Mouse (Mus musculus) midbrain, embryonic 14.5 days (tissue): ENCODE data around the gene Rbpj. TPM values are rescaled to one million over a fixed set of nuclear protein-coding genes. Genes with fewer than 3 reads are reported as not detected.
A peak's percentile ranks its signal among the peaks of the same experiment; 100 is the strongest.

Source experiments
- ATAC-seq: fragments of 200-750 bp; cut with Nextera tagmentation; 2 replicates; pipeline ENCODE4 v1.8.0; 2017; ENCODE audit warnings: moderate number of reproducible peaks, moderate library complexity; ENCODE audit not compliant: low FRiP score, low TSS enrichment
- DNase-seq: peaks from one replicate; pipeline ENCODE4 v3.0.0-alpha.2; 2015
- H3K27ac ChIP-seq: fragments of 300-500 bp; sonication (generic); replicated peaks from 2 replicates; pipeline ENCODE4 v1.5.1; 2014; ENCODE audit warnings: mild to moderate bottlenecking, low read depth, low read length, moderate library complexity
- H3K27me3 ChIP-seq: fragments of 300-500 bp; sonication (generic); 2 replicates; pipeline ENCODE4 v1.6.1; 2014; ENCODE audit warnings: low read length, control low read depth, mixed read lengths; ENCODE audit not compliant: control insufficient read depth, insufficient read depth
- H3K36me3 ChIP-seq: fragments of 300-500 bp; sonication (generic); 2 replicates; pipeline ENCODE4 v1.6.1; 2014; ENCODE audit warnings: low read length, control low read depth; ENCODE audit not compliant: control insufficient read depth, insufficient read depth
- H3K4me1 ChIP-seq: fragments of 300-500 bp; sonication (generic); 2 replicates; pipeline ENCODE4 v1.6.1; 2014; ENCODE audit warnings: mild to moderate bottlenecking, antibody characterized with exemption, low read length, control low read depth; ENCODE audit not compliant: control insufficient read depth, insufficient read depth
- H3K4me2 ChIP-seq: fragments of 300-500 bp; sonication (generic); 2 replicates; pipeline ENCODE4 v1.6.1; 2014; ENCODE audit warnings: mild to moderate bottlenecking, low read length, moderate library complexity
- H3K4me3 ChIP-seq: fragments of 300-500 bp; sonication (generic); replicated peaks from 2 replicates; pipeline ENCODE4 v1.5.1; 2014; ENCODE audit warnings: low read depth, low read length
- H3K9ac ChIP-seq: fragments of 300-500 bp; sonication (generic); replicated peaks from 2 replicates; pipeline ENCODE4 v1.6.1; 2014; ENCODE audit warnings: mild to moderate bottlenecking, low read length, moderate library complexity
- H3K9me3 ChIP-seq: fragments of 300-500 bp; sonication (generic); 2 replicates; pipeline ENCODE4 v1.6.1; 2016; ENCODE audit warnings: low read length, control low read depth, mixed read lengths; ENCODE audit not compliant: control insufficient read depth
- WGBS: fragments of 180-500 bp; shearing (Covaris S2); extraction: QIAGEN DNeasy Blood & Tissue Kit; methylation state at CpG from one replicate; pipeline ENCODE4 v1.1.7; 2014; 5-methylcytosine and 5-hydroxymethylcytosine counted together
- polyA plus RNA-seq: library from polyadenylated mRNA; unstranded; fragments of >200 nt; fragmentation: Nextera tagmentation; extraction: Ambion mirVana; gene quantifications from 2 replicates; pipeline ENCODE4 v1.2.1, GENCODE M21; 2014

Rbpj gene
- polyA plus RNA-seq, 1 experiment from 2014 or later = 52.9 TPM

DNA sequence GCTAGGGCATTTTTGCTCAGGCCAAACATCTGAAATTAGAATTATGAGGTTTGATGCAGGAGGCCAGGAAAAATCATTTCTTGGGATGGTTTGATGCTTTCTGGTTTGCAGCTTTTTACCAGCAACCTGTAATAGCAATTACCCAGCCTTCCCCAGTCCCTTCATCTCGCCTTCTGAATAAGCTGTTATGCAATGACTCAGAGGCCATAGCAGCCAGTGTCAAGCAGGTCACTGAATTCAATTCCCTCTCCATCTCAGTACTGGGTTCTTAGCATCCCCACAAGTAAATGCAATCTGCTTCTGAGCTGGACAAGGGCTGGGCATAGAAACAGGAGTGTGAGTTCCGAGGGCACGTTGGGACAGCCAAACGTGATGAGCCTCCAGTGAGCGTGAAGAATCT, 13.9 kb downstream of the Rbpj start:
- Histone ChIP-seq H3K4me3 (no peak overlapping the region), H3K4me1 (no peaks in the 10 kb centered on the region), H3K27me3 (no peaks in the 10 kb centered on the region), H3K36me3 (no peaks in the 10 kb centered on the region), H3K27ac (no peak overlapping the region), H3K4me2 (no peak overlapping the region), H3K9me3 (no peaks in the 10 kb centered on the region), H3K9ac (no peak overlapping the region)
- DNase-seq = no peak
- no peak for ATAC-seq
- WGBS = 75% methylated on average over 5 of the region's 5 CpGs

DNA sequence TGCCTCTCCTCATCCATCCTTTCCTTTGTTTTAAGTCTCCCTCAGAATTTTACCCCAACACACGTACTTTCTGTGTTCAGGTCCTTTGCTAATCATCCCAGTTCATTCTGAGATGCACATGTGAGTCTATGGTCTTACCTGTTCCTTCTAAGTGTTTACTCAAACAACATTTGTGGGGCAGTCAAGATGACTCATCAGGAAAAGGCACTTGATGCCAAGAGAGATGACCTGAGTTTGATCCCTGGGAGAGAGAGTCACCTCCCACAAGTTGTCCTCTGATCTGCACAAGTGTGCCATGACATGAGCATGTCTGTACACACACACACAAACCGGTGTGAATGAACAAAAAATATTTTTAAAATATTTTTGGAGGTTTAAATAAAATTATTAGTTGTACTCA, 15.1 kb downstream of the Rbpj start:
- Histone ChIP-seq H3K4me1 (no peaks in the 10 kb centered on the region), H3K9ac (no peak overlapping the region), H3K4me3 (no peak overlapping the region), H3K36me3 (no peaks in the 10 kb centered on the region), H3K9me3 (no peaks in the 10 kb centered on the region), H3K27me3 (no peaks in the 10 kb centered on the region), H3K4me2 (no peak overlapping the region), H3K27ac (no peak overlapping the region)
- DNase-seq (no peak), ATAC-seq (no peak)
- 87% methylated on average over 2 of the region's 2 CpGs for whole genome bisulfite sequencing

DNA sequence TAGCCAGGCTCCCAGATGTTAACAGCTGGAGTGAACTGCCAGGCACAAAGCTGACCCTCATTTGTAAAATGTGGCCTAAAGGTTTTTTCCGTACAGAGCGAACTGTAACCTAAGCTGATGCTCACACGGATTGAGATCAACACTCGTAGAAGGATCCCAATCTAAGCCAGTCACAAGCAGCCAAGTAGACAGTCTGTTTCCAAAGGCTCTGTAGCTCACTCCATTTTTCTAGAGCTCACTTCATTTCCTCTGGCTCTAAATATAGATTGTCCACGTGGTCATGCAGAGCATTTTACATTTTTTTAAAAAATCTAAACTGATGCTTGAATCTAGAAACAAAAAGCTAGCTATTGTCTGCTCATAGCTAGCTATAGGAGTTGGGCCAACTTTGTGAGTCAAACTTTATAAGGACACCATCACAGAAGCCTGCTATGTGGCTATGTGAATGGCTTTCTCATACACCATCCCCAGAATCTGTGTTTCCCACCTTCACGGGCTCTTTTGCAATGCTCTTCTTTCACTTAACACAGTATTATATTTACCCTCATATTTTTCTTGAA, 19.2 kb downstream of the Rbpj start:
- ATAC-seq = no peak
- Histone ChIP-seq H3K27me3 (no peaks in the 10 kb centered on the region), H3K4me1 (no peaks in the 10 kb centered on the region), H3K36me3 (no peaks in the 10 kb centered on the region), H3K4me3 (no peak overlapping the region), H3K9ac (no peak overlapping the region), H3K4me2 (no peak overlapping the region), H3K27ac (no peak overlapping the region), H3K9me3 (no peaks in the 10 kb centered on the region)
- no peak for DNase-seq
- WGBS = 92% methylated on average over 6 of the region's 6 CpGs

DNA sequence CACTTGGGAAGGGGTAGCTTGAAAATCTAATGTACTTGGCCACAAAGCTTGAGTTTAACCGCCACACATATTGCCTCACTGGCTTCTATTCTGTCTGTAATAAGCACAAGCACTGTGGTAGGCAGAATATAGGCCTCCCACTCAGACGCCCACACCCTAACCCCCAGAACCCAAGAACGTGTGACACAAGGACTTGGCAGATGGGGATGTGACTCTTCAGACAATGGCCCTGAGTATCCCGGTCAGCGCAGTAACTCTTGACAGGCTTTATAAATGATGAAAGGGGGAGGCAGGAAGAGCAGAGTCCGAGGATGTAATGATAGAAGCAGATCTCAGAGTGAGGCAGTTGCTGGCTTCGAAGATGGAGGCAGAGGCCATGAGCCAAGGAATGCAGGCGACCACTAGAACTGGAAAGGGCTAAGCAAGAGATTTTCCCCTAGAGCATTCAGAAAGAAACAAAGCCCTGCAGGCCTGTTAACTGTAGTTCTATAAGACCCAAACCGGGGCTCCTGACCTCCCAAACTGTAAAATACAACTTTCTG, 20.1 kb downstream of the Rbpj start:
- 84% methylated on average over 9 of the region's 9 CpGs for WGBS

DNA sequence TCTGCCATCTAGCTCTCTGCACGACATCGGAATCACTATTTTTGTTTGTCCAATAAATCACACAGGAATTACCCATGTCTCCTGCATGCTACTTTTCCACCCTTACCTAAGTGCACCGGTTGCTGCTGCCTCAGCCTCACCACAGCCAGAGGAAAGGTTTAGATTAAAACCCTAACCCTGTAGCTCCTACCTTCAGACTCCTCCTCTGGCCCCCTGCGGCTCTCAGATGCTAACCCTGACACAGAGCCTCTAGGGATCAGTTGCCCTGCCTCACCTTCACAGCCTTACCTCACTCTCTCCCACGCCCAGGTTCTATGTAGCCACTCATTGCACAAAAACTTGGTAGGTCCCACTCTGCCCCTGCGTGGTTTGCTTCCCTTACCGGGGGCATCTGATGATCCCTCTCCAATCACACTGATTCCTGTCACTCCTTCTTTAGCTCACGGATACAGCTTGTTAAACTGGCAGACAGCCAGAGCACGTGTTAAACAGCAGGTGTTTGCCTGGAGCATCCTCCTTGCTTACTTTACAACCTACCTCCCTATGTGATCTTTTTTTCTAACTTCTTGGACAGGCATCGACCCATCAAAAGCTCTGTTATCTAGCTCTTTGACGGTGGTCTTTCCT, 21.1 kb downstream of the Rbpj start:
- DNase-seq (peak; percentile 48), ATAC-seq (no peak)

More for the DNA sequence above, 20.1 kb downstream of the Rbpj start:
- DNase-seq = no peak
- Histone ChIP-seq H3K27me3 (no peaks in the 10 kb centered on the region), H3K36me3 (no peaks in the 10 kb centered on the region), H3K4me3 (no peak overlapping the region), H3K4me2 (no peak overlapping the region), H3K4me1 (no peaks in the 10 kb centered on the region), H3K27ac (no peak overlapping the region), H3K9me3 (no peaks in the 10 kb centered on the region), H3K9ac (no peak overlapping the region)
- no peak for ATAC-seq

DNA sequence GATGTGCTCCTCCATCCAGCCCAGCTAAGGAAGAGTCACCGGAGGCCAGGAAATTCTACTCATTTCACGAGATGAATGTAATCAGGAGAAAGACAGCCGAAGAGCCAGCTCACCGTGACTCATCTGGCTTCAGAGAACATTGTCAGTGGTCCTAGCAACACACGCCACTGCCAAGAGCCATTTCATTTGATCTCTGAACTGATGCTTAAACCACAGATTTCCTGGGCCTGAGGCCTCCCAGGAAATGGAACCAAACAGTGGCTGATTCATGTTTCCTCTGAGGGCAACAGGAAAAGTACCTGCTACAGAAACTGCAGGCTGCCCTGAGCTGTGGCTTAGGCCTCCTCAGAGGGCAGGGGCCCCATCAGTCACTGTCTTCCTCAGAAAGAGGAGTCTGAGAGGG, 24.7 kb downstream of the Rbpj start:
- no peaks in the 10 kb centered on the region for H3K4me1 ChIP-seq
- H3K9me3 ChIP-seq = no peaks in the 10 kb centered on the region
- no peak overlapping the region for H3K4me2 ChIP-seq
- no peak overlapping the region for H3K27ac ChIP-seq
- no peak for ATAC-seq
- H3K27me3 ChIP-seq = no peaks in the 10 kb centered on the region
- H3K4me3 ChIP-seq = no peak overlapping the region
- WGBS = 66% methylated on average over 5 of the region's 5 CpGs
- no peak for DNase-seq
- no peak overlapping the region for H3K9ac ChIP-seq
- no peaks in the 10 kb centered on the region for H3K36me3 ChIP-seq

More for the DNA sequence above, 21.1 kb downstream of the Rbpj start:
- Histone ChIP-seq H3K27me3 (no peaks in the 10 kb centered on the region), H3K9me3 (no peaks in the 10 kb centered on the region), H3K36me3 (no peaks in the 10 kb centered on the region), H3K27ac (no peak overlapping the region), H3K4me2 (no peak overlapping the region), H3K9ac (no peak overlapping the region), H3K4me3 (no peak overlapping the region), H3K4me1 (no peaks in the 10 kb centered on the region)
- WGBS = 55% methylated on average over 11 of the region's 11 CpGs

DNA sequence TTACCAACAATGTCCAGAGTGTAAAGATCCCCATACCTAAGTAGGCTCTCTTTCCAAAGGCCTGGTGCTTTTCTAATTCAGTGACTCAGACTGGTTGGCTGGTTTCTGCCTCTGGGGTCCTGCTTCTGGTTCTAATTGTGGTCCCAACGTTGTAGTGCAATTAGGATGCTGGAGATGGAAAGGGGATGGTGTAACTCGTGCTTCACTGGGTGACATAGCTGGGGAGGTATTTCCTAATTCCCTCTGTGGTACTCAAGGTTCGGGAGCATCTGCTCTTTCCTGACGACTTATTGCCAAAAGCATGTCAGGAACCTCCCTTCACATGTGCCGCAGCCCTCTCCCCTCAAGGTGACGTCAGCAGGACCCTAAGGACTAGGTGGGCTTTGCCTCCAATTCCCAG, 27.8 kb downstream of the Rbpj start:
- Histone ChIP-seq H3K9ac (no peak overlapping the region), H3K4me1 (no peaks in the 10 kb centered on the region), H3K36me3 (no peaks in the 10 kb centered on the region), H3K4me2 (no peak overlapping the region), H3K27ac (no peak overlapping the region), H3K27me3 (no peaks in the 10 kb centered on the region), H3K4me3 (no peak overlapping the region), H3K9me3 (no peaks in the 10 kb centered on the region)
- WGBS = 80% methylated on average over 6 of the region's 6 CpGs
- ATAC-seq (no peak), DNase-seq (no peak)

DNA sequence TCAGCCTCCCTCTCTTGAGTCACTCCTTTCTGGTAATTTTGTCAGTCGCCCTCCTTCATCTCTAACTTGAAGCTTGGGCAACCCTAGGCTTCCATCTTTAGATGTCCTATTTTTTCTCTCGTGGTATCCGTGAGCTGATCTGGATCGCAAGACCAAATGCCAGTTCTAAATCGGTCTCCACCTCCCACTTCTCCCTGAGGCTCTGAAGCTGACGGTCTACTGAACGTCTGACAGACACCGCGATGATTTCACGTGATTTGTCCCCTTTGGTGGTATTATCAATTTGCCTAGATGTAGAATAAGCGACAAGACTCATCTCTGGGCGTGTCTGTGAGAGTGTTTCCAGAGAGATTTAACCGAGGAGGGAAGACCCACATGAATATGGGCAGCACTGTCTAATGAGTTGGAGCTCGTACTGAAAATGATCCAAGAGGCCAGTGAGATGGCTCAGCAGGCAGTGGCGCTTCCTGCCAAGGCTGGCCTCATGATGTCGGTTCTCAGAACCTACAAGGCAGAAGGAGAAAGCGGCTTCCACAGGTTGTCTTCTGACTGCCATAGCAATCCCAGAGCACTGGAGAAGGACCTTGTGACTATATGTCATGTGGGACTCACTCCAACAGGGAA, 28.7 kb downstream of the Rbpj start:
- 89% methylated on average over 17 of the region's 17 CpGs for WGBS
- Histone ChIP-seq H3K4me1 (no peaks in the 10 kb centered on the region), H3K4me2 (no peak overlapping the region), H3K4me3 (no peak overlapping the region), H3K36me3 (no peaks in the 10 kb centered on the region), H3K9ac (no peak overlapping the region), H3K27ac (no peak overlapping the region), H3K9me3 (no peaks in the 10 kb centered on the region), H3K27me3 (no peaks in the 10 kb centered on the region)
- no peak for DNase-seq
- ATAC-seq = no peak
